Mouse (Mus musculus) liver, postnatal 0 days (tissue): ENCODE measurements around the gene Hoxd4. TPM values are rescaled to one million over a fixed set of nuclear protein-coding genes. Genes with fewer than 3 reads are reported as not detected.
A peak's percentile ranks its signal among the peaks of the same experiment; 100 is the strongest.

Experiments used
- ATAC-seq: fragments of 200-750 bp; cut with Nextera tagmentation; 2 replicates; pipeline ENCODE4 v1.8.0; 2017; ENCODE audit warnings: mild to moderate bottlenecking, moderate library complexity
- DNase-seq: peaks from one replicate; pipeline ENCODE4 v3.0.0-alpha.2; 2016
- H3K27ac ChIP-seq: fragments of 300-500 bp; sonication (generic); 2 replicates; pipeline ENCODE4 v1.5.1; 2014; ENCODE audit warnings: antibody characterized with exemption, moderate library complexity, mild to moderate bottlenecking, low read depth
- H3K27me3 ChIP-seq: fragments of 300-500 bp; sonication (generic); 2 replicates; pipeline ENCODE4 v1.6.1; 2014; ENCODE audit warnings: low read length, control low read depth, mixed read lengths; ENCODE audit not compliant: insufficient read depth
- H3K36me3 ChIP-seq: fragments of 300-500 bp; sonication (generic); replicated peaks from 2 replicates; pipeline ENCODE4 v1.6.1; 2014; ENCODE audit warnings: mild to moderate bottlenecking, control low read depth, low read length, moderate library complexity, mixed read lengths; ENCODE audit not compliant: insufficient read depth
- H3K4me1 ChIP-seq: fragments of 300-500 bp; sonication (generic); 2 replicates; pipeline ENCODE4 v1.6.1; 2014; ENCODE audit warnings: antibody characterized with exemption, mild to moderate bottlenecking, control low read depth; ENCODE audit not compliant: insufficient read depth
- H3K4me2 ChIP-seq: fragments of 300-500 bp; sonication (generic); 2 replicates; pipeline ENCODE4 v1.6.1; 2014; ENCODE audit warnings: low read depth, mild to moderate bottlenecking, low read length, moderate library complexity, mixed read lengths
- H3K4me3 ChIP-seq: fragments of 300-500 bp; sonication (generic); 2 replicates; pipeline ENCODE4 v1.5.1; 2014; ENCODE audit warnings: low read depth, low read length
- H3K9ac ChIP-seq: fragments of 300-500 bp; sonication (generic); replicated peaks from 2 replicates; pipeline ENCODE4 v1.6.1; 2014; ENCODE audit warnings: mild to moderate bottlenecking, moderate library complexity
- H3K9me3 ChIP-seq: fragments of 300-500 bp; sonication (generic); 2 replicates; pipeline ENCODE4 v1.6.1; 2016; ENCODE audit warnings: mild to moderate bottlenecking, control low read depth, low read length, mixed read lengths
- CTCF ChIP-seq: sonication (generic); IDR thresholded peaks from 2 replicates; pipeline ENCODE4 v1.5.1; 2016; ENCODE audit warnings: antibody characterized with exemption, low read depth
- EP300 ChIP-seq: IDR thresholded peaks from 2 replicates; pipeline ENCODE4 v1.6.1; 2016; ENCODE audit warnings: antibody characterized with exemption, low read depth, mild to moderate bottlenecking
- WGBS: fragments of 180-500 bp; shearing (Covaris S2); extraction: QIAGEN DNeasy Blood & Tissue Kit; methylation state at CpG from one replicate; pipeline ENCODE4 v1.1.7; 2014; ENCODE audit not compliant: insufficient replicate concordance; 5-methylcytosine and 5-hydroxymethylcytosine counted together
- polyA plus RNA-seq: library from polyadenylated mRNA; unstranded; fragments of >200 nt; fragmentation: Nextera tagmentation; extraction: Ambion mirVana; gene quantifications from 2 replicates; pipeline ENCODE4 v1.2.1, GENCODE M21; 2015

Gene Hoxd4
- polyA plus RNA-seq, 1 experiment from 2014 or later = not detected

DNA sequence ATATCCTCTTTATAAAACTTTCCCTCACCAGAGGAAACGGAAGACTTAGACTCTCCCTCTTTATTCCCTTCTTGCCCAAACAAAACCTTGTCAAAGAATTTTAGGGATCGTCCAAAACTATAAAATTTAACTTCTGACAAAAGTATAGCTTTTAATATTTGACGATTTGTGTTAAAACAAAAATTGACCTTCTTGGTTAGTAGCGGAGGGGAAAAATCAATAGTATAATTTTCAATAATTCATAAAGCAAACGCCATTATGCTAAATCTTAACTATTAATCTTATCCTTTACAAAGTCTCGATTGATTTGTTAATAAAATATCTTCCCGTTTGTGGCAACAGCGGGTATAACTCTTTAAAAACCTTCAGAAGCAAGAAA lies 21.4 kb upstream of the Hoxd4 start:
- ATAC-seq (no peak), DNase-seq (no peak)
- no peak overlapping the region for H3K4me2 ChIP-seq
- H3K9ac ChIP-seq = no peak overlapping the region
- no peaks in the 10 kb centered on the region for H3K4me1 ChIP-seq
- H3K36me3 ChIP-seq = no peaks in the 10 kb centered on the region
- TF ChIP-seq CTCF (no peak), EP300 (no peak)
- H3K9me3 ChIP-seq = no peaks in the 10 kb centered on the region
- H3K4me3 ChIP-seq = no peak overlapping the region
- peaks cover 97% of the 10 kb centered on the region for H3K27me3 ChIP-seq
- no peak overlapping the region for H3K27ac ChIP-seq
- WGBS = 7% methylated on average over 8 of the region's 8 CpGs

DNA sequence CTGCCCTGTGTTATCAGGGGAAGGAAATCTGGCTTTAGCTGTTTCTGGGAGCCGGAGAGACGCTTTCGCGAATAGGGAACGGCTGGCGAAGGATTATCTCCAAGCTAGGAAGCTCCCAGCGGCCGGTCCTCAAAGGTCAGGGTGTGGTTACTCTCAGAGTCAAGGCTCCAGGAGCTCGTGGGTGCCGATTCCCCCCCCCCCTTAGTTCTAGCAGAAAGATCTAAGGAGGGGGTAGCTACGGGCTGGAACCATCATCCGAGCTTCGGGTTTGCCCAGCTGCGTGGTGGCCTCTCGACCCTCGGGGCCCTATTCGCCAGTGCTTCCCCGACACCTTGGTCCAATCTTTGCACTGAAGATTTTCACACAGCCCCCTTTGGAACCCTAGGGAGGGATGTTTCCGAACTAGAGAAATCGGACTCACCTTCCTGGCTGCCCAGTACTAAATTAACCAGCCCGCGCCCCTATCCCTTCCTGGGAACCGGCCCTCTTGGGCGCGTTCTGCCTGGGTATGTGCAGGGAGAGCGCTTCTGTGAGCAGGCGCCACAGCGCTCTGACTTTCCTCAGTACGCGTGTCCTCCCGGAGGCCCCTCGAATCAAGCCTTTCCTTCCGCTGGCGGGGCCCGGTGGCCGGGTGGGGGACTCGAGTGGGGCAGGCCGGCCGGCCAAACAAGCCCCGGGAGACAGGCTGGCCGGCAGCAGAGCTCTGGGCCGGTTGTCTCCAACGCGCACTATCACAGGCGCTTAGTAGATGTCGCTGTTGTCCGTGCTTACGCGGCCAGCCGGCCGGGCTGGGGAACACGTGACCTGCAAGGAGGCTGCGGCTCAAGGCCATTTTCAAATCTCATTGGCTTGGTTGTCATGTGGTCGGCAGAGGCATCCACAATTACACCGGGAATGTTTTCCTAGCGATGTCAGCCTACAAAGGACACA lies 20.4 kb upstream of the Hoxd4 start, which contains the start of gene Hoxd10:
Gene Hoxd10 (plus strand): TSS at position 903 of the 930 bp plus-strand sequence.
- Histone ChIP-seq H3K4me1 (no peaks in the 10 kb centered on the region), H3K36me3 (no peaks in the 10 kb centered on the region), H3K9ac (no peak within 1 kb of the TSS), H3K27ac (no peak within 1 kb of the TSS), H3K4me2 (no peak within 1 kb of the TSS), H3K9me3 (no peaks in the 10 kb centered on the region), H3K4me3 (no peak within 1 kb of the TSS), H3K27me3 (peaks cover 100% of the 10 kb centered on the region)
- 2% methylated on average over 56 of the region's 56 CpGs for WGBS
- no peak for DNase-seq
- no peak for ATAC-seq
- no peak for TF ChIP-seq EP300
- peak; percentile 25; the same call in 1 of the 2 replicates for TF ChIP-seq CTCF

DNA sequence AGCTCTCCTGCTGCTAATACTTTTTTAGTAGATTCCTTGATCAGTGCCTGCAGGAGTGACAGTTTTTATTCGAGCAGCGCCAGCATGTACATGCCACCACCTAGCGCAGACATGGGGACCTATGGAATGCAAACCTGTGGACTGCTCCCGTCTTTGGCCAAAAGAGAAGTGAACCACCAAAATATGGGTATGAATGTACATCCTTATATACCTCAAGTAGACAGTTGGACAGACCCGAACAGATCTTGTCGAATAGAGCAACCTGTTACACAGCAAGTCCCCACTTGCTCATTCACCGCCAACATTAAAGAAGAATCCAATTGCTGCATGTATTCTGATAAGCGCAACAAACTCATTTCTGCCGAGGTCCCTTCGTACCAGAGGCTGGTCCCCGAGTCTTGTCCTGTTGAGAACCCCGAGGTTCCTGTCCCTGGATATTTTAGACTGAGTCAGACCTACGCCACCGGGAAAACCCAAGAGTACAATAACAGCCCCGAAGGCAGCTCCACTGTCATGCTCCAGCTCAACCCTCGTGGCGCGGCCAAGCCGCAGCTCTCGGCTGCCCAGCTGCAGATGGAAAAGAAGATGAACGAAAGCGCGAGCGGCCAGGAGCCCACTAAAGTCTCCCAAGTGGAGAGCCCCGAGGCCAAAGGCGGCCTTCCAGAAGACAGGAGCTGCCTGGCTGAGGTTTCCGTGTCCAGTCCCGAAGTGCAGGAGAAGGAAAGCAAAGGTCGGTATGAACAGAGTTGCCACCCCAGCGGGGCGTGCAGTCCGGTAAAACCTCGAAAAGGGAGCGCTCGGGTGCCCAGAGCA lies 19.5 kb upstream of the Hoxd4 start:
- Histone ChIP-seq H3K9me3 (no peaks in the 10 kb centered on the region), H3K36me3 (no peaks in the 10 kb centered on the region), H3K9ac (no peak overlapping the region), H3K4me1 (no peaks in the 10 kb centered on the region), H3K27me3 (peaks cover 100% of the 10 kb centered on the region), H3K27ac (no peak overlapping the region), H3K4me2 (no peak overlapping the region), H3K4me3 (no peak overlapping the region)
- DNase-seq (no peak), ATAC-seq (no peak)
- TF ChIP-seq EP300 (no peak), CTCF (no peak)
- WGBS = 4% methylated on average over 35 of the region's 35 CpGs

DNA sequence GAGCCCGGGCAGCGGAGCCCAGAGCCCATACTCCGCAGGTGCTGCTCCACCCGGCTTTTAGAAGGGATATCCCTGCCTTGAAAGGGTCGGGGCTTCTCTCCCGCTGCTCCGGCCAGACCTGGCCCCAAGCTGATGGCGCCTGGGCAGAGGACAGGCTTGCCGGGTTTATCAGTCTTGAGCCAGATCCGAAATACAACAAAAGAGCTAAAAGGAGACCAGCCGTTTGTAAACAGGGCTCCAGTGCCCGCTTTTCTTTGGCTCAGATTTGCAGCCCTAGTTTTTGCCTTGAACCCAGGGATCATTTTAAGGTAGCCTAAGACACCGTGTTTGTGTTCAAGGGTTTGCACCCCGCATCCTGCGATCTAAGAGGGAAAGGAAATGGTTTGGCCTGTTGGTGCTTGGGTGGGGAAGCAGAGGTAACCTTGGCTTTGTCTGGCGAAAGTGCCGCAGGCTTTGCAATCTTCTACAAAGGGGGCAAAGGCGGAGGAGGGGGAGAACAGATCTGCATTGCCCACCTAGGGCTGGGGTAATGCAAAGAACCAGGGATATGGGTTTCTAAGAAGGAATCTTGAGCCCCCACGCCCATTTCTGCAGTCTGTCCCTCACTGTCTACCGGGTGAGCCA lies 18.8 kb upstream of the Hoxd4 start:
- Histone ChIP-seq H3K9me3 (no peaks in the 10 kb centered on the region), H3K4me1 (peaks cover 4% of the 10 kb centered on the region), H3K4me3 (no peak overlapping the region), H3K4me2 (no peak overlapping the region), H3K36me3 (no peaks in the 10 kb centered on the region), H3K27me3 (peaks cover 100% of the 10 kb centered on the region), H3K9ac (no peak overlapping the region), H3K27ac (no peak overlapping the region)
- no peak for DNase-seq
- TF ChIP-seq CTCF = no peak
- TF ChIP-seq EP300 = no peak
- WGBS = 5% methylated on average over 20 of the region's 20 CpGs
- ATAC-seq = no peak

DNA sequence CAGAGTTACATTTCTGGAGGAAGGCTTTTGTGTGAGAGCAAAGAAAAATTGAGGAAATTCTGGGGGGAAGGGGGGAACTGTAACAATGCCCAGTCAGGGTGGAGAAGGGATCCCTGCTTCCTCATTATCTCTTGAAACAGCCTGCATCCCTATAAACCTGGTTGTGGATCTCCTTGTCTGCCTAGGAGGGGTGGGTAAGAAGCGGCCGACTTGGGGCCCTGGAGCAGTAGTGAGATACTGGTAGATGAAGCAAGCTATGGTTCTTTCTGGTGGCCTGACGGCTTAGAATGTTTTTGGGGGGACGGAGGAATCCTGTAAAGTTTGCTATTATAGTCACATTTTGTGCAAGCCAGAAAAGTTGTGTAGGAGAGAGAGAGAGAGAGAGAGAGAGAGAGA lies 18.3 kb upstream of the Hoxd4 start:
- Histone ChIP-seq H3K4me1 (peaks cover 9% of the 10 kb centered on the region), H3K27ac (no peak overlapping the region), H3K4me3 (no peak overlapping the region), H3K9me3 (no peaks in the 10 kb centered on the region), H3K27me3 (peaks cover 100% of the 10 kb centered on the region), H3K36me3 (no peaks in the 10 kb centered on the region), H3K4me2 (no peak overlapping the region), H3K9ac (no peak overlapping the region)
- 14% methylated on average over 4 of the region's 4 CpGs for WGBS
- no peak for TF ChIP-seq EP300
- no peak for TF ChIP-seq CTCF
- no peak for ATAC-seq
- no peak for DNase-seq

DNA sequence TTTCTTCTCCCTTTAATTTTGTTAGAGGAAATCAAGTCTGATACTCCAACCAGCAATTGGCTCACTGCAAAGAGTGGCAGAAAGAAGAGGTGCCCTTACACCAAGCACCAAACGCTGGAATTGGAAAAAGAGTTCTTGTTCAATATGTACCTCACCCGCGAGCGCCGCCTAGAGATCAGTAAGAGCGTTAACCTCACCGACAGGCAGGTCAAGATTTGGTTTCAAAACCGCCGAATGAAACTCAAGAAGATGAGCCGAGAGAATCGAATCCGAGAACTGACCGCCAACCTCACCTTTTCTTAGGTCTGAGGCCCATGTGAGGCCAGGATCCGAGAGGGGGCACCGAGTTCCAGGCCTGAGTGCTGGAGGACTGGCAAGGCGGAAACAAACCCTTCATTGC lies 17.7 kb upstream of the Hoxd4 start:
- H3K27ac ChIP-seq = no peak overlapping the region
- no peak overlapping the region for H3K4me3 ChIP-seq
- 4% methylated on average over 16 of the region's 16 CpGs for WGBS
- DNase-seq (no peak), ATAC-seq (no peak)
- H3K9me3 ChIP-seq = no peaks in the 10 kb centered on the region
- H3K36me3 ChIP-seq = no peaks in the 10 kb centered on the region
- H3K4me1 ChIP-seq = peaks cover 11% of the 10 kb centered on the region
- TF ChIP-seq CTCF (peak; percentile 40), EP300 (no peak)
- H3K9ac ChIP-seq = no peak overlapping the region
- H3K4me2 ChIP-seq = no peak overlapping the region
- H3K27me3 ChIP-seq = peaks cover 100% of the 10 kb centered on the region
